Mouse (Mus musculus) kidney, postnatal 36 days (tissue): ENCODE measurements around the gene Gtf2e1.

Experiments used
- DNase-seq, 2 experiments: peaks; one replicate each; pipeline ENCODE4 v3.0.0; 2021 to 2022; ENCODE audit warnings: mixed read lengths in 2 of 2

Gene Gtf2e1

DNA sequence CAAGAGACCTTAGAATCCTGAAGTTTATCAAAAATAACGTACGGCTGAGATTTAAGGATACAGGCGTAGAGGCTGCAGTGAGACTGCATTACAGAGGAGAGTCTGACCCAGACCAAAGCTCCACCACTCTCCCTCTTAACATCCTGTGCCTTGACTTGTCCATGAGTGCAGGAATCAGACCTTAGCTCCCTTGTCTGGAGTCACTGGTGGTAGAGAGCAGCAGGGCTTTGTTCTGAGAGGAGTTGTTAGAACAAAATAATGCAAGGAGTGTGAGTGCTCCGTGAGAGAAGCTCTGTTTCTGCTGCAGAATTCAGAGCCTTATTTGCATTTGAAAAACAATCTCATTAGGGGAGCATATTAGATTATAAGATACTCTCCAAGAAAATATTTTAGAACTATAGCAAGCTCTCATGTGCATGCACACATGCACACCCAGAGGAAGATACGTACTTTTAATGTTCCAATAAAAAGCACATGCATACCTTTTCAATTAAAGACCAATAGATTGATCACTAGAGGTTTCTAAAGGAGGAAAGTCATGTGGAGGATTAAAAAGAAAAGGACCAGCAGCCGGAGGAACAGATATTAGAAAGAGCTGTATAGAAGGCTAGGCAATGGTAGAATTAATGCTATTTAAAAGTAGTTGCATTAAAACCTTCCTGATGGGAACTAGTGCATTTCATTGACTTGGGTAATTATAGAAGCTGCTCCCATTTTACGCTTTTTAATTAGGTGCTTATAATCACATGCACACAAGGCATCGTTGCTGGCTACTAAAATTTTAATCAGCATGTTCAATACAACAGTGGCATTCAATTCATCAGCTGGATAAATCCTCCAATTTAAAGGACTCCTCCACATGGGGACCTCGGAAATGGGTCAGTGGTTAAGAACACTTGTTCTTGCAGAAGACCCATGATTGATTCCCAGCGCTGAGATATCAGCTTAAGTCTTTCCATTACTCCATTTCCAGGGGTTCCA is 61.0 kb downstream of the Gtf2e1 start:
- no peak for DNase-seq

DNA sequence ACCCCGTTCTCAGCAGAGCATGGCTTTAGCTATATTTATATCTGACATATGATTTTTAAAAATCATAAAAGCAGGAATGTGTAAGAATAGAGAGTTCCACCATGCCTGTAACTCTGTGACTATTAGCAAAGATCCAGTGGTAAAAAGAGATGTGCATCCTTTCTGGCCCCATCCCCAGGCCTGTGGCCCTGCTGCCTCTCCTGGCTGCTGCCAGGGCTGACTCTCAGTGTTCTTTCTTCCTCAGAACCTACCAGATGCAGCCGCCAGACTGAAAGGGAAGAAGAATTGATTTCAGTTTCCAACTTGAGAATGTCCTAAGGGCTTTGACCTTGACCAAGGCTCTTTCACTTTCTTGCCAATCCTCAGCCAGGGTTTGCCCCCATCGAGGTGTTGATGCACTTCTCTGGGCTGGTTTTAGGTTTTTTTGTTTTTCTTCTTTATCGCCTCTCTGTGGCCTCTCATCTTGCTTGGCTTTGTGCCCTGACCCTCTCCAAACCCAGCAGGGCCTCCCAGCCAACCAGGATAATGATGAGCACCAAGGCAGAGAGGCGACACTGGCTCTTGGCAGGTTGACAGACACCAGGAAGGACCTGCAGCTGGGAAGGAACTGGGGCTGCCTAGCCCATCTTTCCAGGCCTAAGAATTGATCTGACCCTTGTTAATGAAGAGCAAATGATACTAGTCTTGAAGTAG is 66.8 kb downstream of the Gtf2e1 start:
- no peak for DNase-seq

DNA sequence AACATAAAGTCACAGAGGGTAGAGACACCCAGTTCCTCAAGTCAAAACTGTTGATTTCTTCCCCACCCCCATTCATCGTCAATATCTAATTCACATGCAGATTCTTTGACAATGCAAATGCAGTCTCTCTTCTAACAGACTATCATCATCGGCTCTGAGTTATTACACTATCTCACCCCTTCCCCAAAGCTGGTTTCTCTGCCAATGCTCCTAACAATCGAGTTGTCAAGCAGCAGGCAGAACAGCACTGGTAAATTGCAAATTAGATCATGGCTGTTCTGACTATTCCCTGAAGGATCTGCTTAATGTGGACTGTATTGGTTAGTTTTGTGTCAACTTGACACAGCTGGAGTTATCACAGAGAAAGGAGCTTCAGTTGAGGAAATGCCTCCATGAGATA is 70.0 kb downstream of the Gtf2e1 start:
- no peak for DNase-seq

GRCm38 (mm10) chr16:37463981-37464380 is 75.6 kb downstream of the Gtf2e1 start:
- no peak for DNase-seq

- no peak for DNase-seq
Observed at GRCm38 (mm10) chr16:37462886-37463285, 76.7 kb downstream of the Gtf2e1 start.

GRCm38 (mm10) chr16:37461601-37462000 is 78.0 kb downstream of the Gtf2e1 start:
- no peak for DNase-seq
